Mouse (Mus musculus) neural tube, embryonic 14.5 days (tissue): ENCODE results near the gene Gpr84. TPM values are rescaled to one million over a fixed set of nuclear protein-coding genes. Genes with fewer than 3 reads are reported as not detected.

Experiments
- ATAC-seq: fragments of 200-750 bp; cut with Nextera tagmentation; 2 replicates; pipeline ENCODE4 v1.8.0; 2017; ENCODE audit warnings: low read depth, mild to moderate bottlenecking, moderate TSS enrichment, moderate library complexity
- H3K27ac ChIP-seq: fragments of 300-500 bp; sonication (generic); 2 replicates; pipeline ENCODE4 v1.5.1; 2014; ENCODE audit warnings: low read depth, mild to moderate bottlenecking, control low read depth, low read length, moderate library complexity, mixed read lengths
- H3K27me3 ChIP-seq: fragments of 300-500 bp; sonication (generic); 2 replicates; pipeline ENCODE4 v1.6.1; 2014; ENCODE audit warnings: low read length; ENCODE audit not compliant: control insufficient read depth, insufficient read depth
- H3K36me3 ChIP-seq: fragments of 300-500 bp; sonication (generic); 2 replicates; pipeline ENCODE4 v1.6.1; 2014; ENCODE audit warnings: low read length, mixed read lengths; ENCODE audit not compliant: control insufficient read depth, insufficient read depth
- H3K4me1 ChIP-seq: fragments of 300-500 bp; sonication (generic); 2 replicates; pipeline ENCODE4 v1.6.1; 2014; ENCODE audit warnings: low read length; ENCODE audit not compliant: control insufficient read depth, insufficient read depth
- H3K4me2 ChIP-seq: fragments of 300-500 bp; sonication (generic); 2 replicates; pipeline ENCODE4 v1.6.1; 2014; ENCODE audit warnings: mild to moderate bottlenecking, low read depth, low read length, control low read depth
- H3K4me3 ChIP-seq: fragments of 300-500 bp; sonication (generic); 2 replicates; pipeline ENCODE4 v1.5.1; 2014; ENCODE audit warnings: low read depth, low read length, control low read depth, mixed read lengths
- H3K9ac ChIP-seq: fragments of 300-500 bp; sonication (generic); replicated peaks from 2 replicates; pipeline ENCODE4 v1.6.1; 2014; ENCODE audit warnings: low read depth, mild to moderate bottlenecking, control low read depth, low read length, mixed read lengths
- H3K9me3 ChIP-seq: fragments of 300-500 bp; sonication (generic); 2 replicates; pipeline ENCODE4 v1.6.1; 2016; ENCODE audit warnings: low read length; ENCODE audit not compliant: control insufficient read depth
- WGBS: fragments of 180-500 bp; shearing (Covaris S2); extraction: QIAGEN DNeasy Blood & Tissue Kit; methylation state at CpG from one replicate; pipeline ENCODE4 v1.1.7; 2014; 5-methylcytosine and 5-hydroxymethylcytosine counted together
- polyA plus RNA-seq: library from polyadenylated mRNA; unstranded; fragments of >200 nt; fragmentation: Nextera tagmentation; extraction: Ambion mirVana; gene quantifications from 2 replicates; pipeline ENCODE4 v1.2.1, GENCODE M21; 2014

Gene Gpr84
- 0.35 and 0.40 TPM in 2 replicates for polyA plus RNA-seq

- peaks cover 30% of the 10 kb centered on the region for H3K4me1 ChIP-seq
Measured at GRCm38 (mm10) chr15:103310365-103310910, at the start of gene Gpr84. TSS of gene Gpr84 (minus strand) at chr15:103310612.

GRCm38 (mm10) chr15:103359869-103360602 is 49.6 kb upstream of the Gpr84 start:
- H3K4me3 ChIP-seq, result no peak overlapping the region
- WGBS, result 95% methylated on average over 5 of the region's 5 CpGs
- no peak overlapping the region for H3K9ac ChIP-seq
- H3K27ac ChIP-seq, result no peak overlapping the region
- H3K9me3 ChIP-seq, result no peaks in the 10 kb centered on the region
- no peaks in the 10 kb centered on the region for H3K27me3 ChIP-seq
- H3K4me2 ChIP-seq, result no peak overlapping the region
- H3K4me1 ChIP-seq, result no peaks in the 10 kb centered on the region
- ATAC-seq, result no peak
- H3K36me3 ChIP-seq, result no peaks in the 10 kb centered on the region

More at GRCm38 (mm10) chr15:103310365-103310910, at the start of gene Gpr84:
- H3K27ac ChIP-seq, result no peak within 1 kb of the TSS
- H3K4me2 ChIP-seq, result no peak within 1 kb of the TSS
- H3K27me3 ChIP-seq, result no peaks in the 10 kb centered on the region
- H3K36me3 ChIP-seq, result no peaks in the 10 kb centered on the region
- H3K9me3 ChIP-seq, result no peaks in the 10 kb centered on the region
- no peak within 1 kb of the TSS for H3K9ac ChIP-seq
- WGBS, result 77% methylated on average over 6 of the region's 6 CpGs
- ATAC-seq, result no peak
- H3K4me3 ChIP-seq, result no peak within 1 kb of the TSS

GRCm38 (mm10) chr15:103359122-103359510 is 48.7 kb upstream of the Gpr84 start:
- H3K27me3 ChIP-seq, result no peaks in the 10 kb centered on the region
- H3K9me3 ChIP-seq, result no peaks in the 10 kb centered on the region
- no peak overlapping the region for H3K9ac ChIP-seq
- H3K36me3 ChIP-seq, result no peaks in the 10 kb centered on the region
- 50% methylated on average over 1 of the region's 1 CpGs for WGBS
- H3K27ac ChIP-seq, result no peak overlapping the region
- no peaks in the 10 kb centered on the region for H3K4me1 ChIP-seq
- no peak for ATAC-seq
- no peak overlapping the region for H3K4me2 ChIP-seq
- H3K4me3 ChIP-seq, result no peak overlapping the region

- no peak overlapping the region for H3K9ac ChIP-seq
- no peaks in the 10 kb centered on the region for H3K4me1 ChIP-seq
- no peaks in the 10 kb centered on the region for H3K9me3 ChIP-seq
- H3K4me3 ChIP-seq, result no peak overlapping the region
- H3K27me3 ChIP-seq, result no peaks in the 10 kb centered on the region
- no peaks in the 10 kb centered on the region for H3K36me3 ChIP-seq
- ATAC-seq, result no peak
- WGBS, result 27% methylated on average over 4 of the region's 4 CpGs
- no peak overlapping the region for H3K4me2 ChIP-seq
- H3K27ac ChIP-seq, result no peak overlapping the region
Measured at GRCm38 (mm10) chr15:103358278-103359121, 48.1 kb upstream of the Gpr84 start.

- Histone ChIP-seq H3K36me3 (no peaks in the 10 kb centered on the region), H3K4me2 (no peak overlapping the region), H3K9me3 (no peaks in the 10 kb centered on the region), H3K4me1 (no peaks in the 10 kb centered on the region), H3K4me3 (no peak overlapping the region), H3K9ac (no peak overlapping the region), H3K27ac (no peak overlapping the region), H3K27me3 (no peaks in the 10 kb centered on the region)
- no peak for ATAC-seq
- 79% methylated on average over 4 of the region's 4 CpGs for WGBS
Measured at GRCm38 (mm10) chr15:103357817-103358216, 47.4 kb upstream of the Gpr84 start.

GRCm38 (mm10) chr15:103356130-103356529 is 45.7 kb upstream of the Gpr84 start:
- Histone ChIP-seq H3K27ac (no peak overlapping the region), H3K4me2 (no peak overlapping the region), H3K9me3 (no peaks in the 10 kb centered on the region), H3K9ac (no peak overlapping the region), H3K27me3 (no peaks in the 10 kb centered on the region), H3K4me1 (no peaks in the 10 kb centered on the region), H3K36me3 (no peaks in the 10 kb centered on the region), H3K4me3 (no peak overlapping the region)
- 87% methylated on average over 4 of the region's 4 CpGs for WGBS
- no peak for ATAC-seq

GRCm38 (mm10) chr15:103355420-103355819 is 45.0 kb upstream of the Gpr84 start:
- Histone ChIP-seq H3K27me3 (no peaks in the 10 kb centered on the region), H3K4me1 (no peaks in the 10 kb centered on the region), H3K9ac (no peak overlapping the region), H3K27ac (no peak overlapping the region), H3K36me3 (no peaks in the 10 kb centered on the region), H3K9me3 (no peaks in the 10 kb centered on the region), H3K4me2 (no peak overlapping the region), H3K4me3 (no peak overlapping the region)
- no peak for ATAC-seq
- 74% methylated on average over 4 of the region's 4 CpGs for WGBS

GRCm38 (mm10) chr15:103354690-103355089 is 44.3 kb upstream of the Gpr84 start:
- Histone ChIP-seq H3K9ac (no peak overlapping the region), H3K36me3 (no peaks in the 10 kb centered on the region), H3K27me3 (no peaks in the 10 kb centered on the region), H3K27ac (no peak overlapping the region), H3K4me1 (no peaks in the 10 kb centered on the region), H3K4me3 (no peak overlapping the region), H3K9me3 (no peaks in the 10 kb centered on the region), H3K4me2 (no peak overlapping the region)
- 95% methylated on average over 2 of the region's 2 CpGs for WGBS
- ATAC-seq, result no peak
